Mouse (Mus musculus) kidney, embryonic 14.5 days (tissue): ENCODE data around the gene Npat. TPM values are rescaled to one million over a fixed set of nuclear protein-coding genes. Genes with fewer than 3 reads are reported as not detected.

Experiments
- ATAC-seq: fragments of 200-750 bp; cut with Nextera tagmentation; 2 replicates; pipeline ENCODE4 v1.8.0; 2017; ENCODE audit warnings: moderate number of reproducible peaks, mild to moderate bottlenecking, moderate TSS enrichment, moderate library complexity; ENCODE audit not compliant: low FRiP score, low TSS enrichment
- H3K27ac ChIP-seq: fragments of 300-500 bp; sonication (generic); 2 replicates; pipeline ENCODE4 v1.5.1; 2014; ENCODE audit warnings: low read depth, mild to moderate bottlenecking, low read length, moderate library complexity, mixed read lengths
- H3K27me3 ChIP-seq: fragments of 300-500 bp; sonication (generic); 2 replicates; pipeline ENCODE4 v1.6.1; 2014; ENCODE audit warnings: mild to moderate bottlenecking, low read length; ENCODE audit not compliant: control insufficient read depth, insufficient read depth
- H3K36me3 ChIP-seq: fragments of 300-500 bp; sonication (generic); 2 replicates; pipeline ENCODE4 v1.6.1; 2014; ENCODE audit warnings: low read length, mixed read lengths; ENCODE audit not compliant: control insufficient read depth, insufficient read depth
- H3K4me1 ChIP-seq: fragments of 300-500 bp; sonication (generic); 2 replicates; pipeline ENCODE4 v1.6.1; 2014; ENCODE audit warnings: low read length, mixed read lengths; ENCODE audit not compliant: control insufficient read depth, insufficient read depth
- H3K4me2 ChIP-seq: fragments of 300-500 bp; sonication (generic); replicated peaks from 2 replicates; pipeline ENCODE4 v1.6.1; 2014; ENCODE audit warnings: low read depth, mild to moderate bottlenecking, low read length
- H3K4me3 ChIP-seq: fragments of 300-500 bp; sonication (generic); 2 replicates; pipeline ENCODE4 v1.5.1; 2014; ENCODE audit warnings: mild to moderate bottlenecking, low read length
- H3K9ac ChIP-seq: fragments of 300-500 bp; sonication (generic); 2 replicates; pipeline ENCODE4 v1.6.1; 2014; ENCODE audit warnings: low read depth, mild to moderate bottlenecking, low read length, moderate library complexity
- H3K9me3 ChIP-seq: fragments of 300-500 bp; sonication (generic); 2 replicates; pipeline ENCODE4 v1.6.1; 2016; ENCODE audit warnings: low read length; ENCODE audit not compliant: control insufficient read depth
- WGBS: fragments of 180-500 bp; shearing (Covaris S2); extraction: QIAGEN DNeasy Blood & Tissue Kit; methylation state at CpG from one replicate; pipeline ENCODE4 v1.1.7; 2014; 5-methylcytosine and 5-hydroxymethylcytosine counted together
- polyA plus RNA-seq: library from polyadenylated mRNA; unstranded; fragments of >200 nt; fragmentation: Nextera tagmentation; extraction: Ambion mirVana; gene quantifications from 2 replicates; pipeline ENCODE4 v1.2.1, GENCODE M21; 2014

Npat gene
- polyA plus RNA-seq, 1 experiment from 2014 or later: 25.3 TPM

DNA sequence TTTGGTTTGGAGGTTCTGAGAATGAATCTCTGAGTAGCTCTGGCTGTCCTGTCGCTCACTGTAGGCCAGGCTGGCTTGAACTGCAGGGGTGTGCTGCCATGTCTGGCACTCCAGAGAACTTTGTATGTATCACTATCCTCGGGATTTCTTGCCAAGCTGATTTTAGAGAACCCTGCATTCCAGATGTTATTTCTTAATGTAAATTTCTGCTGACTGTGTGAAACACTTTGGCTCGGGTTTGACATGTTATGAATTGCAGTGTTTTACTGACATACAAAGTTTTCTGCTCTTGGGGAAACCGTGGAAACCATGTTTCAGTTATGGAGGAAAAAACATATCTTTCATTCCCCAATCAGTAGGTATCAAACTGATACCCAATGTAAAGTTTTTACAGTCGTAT is 38.9 kb downstream of the Npat start:
- H3K4me2 ChIP-seq: no peak overlapping the region
- H3K9me3 ChIP-seq: no peaks in the 10 kb centered on the region
- H3K27ac ChIP-seq: no peak overlapping the region
- H3K4me3 ChIP-seq: no peak overlapping the region
- H3K9ac ChIP-seq: no peak overlapping the region
- peaks cover 54% of the 10 kb centered on the region for H3K36me3 ChIP-seq
- ATAC-seq: no peak
- H3K4me1 ChIP-seq: no peaks in the 10 kb centered on the region
- no peaks in the 10 kb centered on the region for H3K27me3 ChIP-seq
- WGBS: 87% methylated on average over 5 of the region's 5 CpGs

- no peak overlapping the region for H3K27ac ChIP-seq
- no peak overlapping the region for H3K4me3 ChIP-seq
- no peaks in the 10 kb centered on the region for H3K9me3 ChIP-seq
- H3K4me1 ChIP-seq: no peaks in the 10 kb centered on the region
- peaks cover 51% of the 10 kb centered on the region for H3K36me3 ChIP-seq
- H3K4me2 ChIP-seq: no peak overlapping the region
- no peaks in the 10 kb centered on the region for H3K27me3 ChIP-seq
- ATAC-seq: no peak
- 84% methylated on average over 4 of the region's 4 CpGs for WGBS
- H3K9ac ChIP-seq: no peak overlapping the region
Measured at GRCm38 (mm10) chr9:53581870-53582269, 45.0 kb downstream of the Npat start.

DNA sequence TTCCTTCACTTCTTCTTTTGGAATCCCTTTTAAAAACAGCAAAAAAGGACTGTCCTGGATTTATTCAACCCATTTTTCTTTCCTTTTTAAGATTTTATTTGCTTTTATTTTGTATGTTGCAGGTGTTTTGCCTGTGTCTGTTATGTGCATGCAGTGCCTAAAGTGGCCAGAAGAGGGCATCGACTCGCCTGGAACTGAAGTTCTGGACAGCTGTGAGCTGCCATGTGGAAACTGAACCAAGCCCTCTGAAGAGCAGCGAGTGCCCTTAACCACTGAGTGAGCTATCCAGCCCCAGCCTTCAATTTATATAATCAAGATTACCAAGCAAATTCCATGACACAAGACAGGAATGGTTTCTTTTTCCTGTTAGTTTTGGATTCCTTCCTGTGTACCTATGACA is 57.9 kb downstream of the Npat start:
- 13% methylated on average over 3 of the region's 3 CpGs for whole genome bisulfite sequencing
- ATAC-seq: peak; percentile 65; the same call in 1 of the 2 replicates
- H3K9ac ChIP-seq: no peak overlapping the region
- H3K27ac ChIP-seq: no peak overlapping the region
- no peak overlapping the region for H3K4me2 ChIP-seq
- peaks cover 23% of the 10 kb centered on the region for H3K36me3 ChIP-seq
- H3K4me3 ChIP-seq: no peak overlapping the region
- no peaks in the 10 kb centered on the region for H3K9me3 ChIP-seq
- H3K4me1 ChIP-seq: no peaks in the 10 kb centered on the region
- H3K27me3 ChIP-seq: no peaks in the 10 kb centered on the region

DNA sequence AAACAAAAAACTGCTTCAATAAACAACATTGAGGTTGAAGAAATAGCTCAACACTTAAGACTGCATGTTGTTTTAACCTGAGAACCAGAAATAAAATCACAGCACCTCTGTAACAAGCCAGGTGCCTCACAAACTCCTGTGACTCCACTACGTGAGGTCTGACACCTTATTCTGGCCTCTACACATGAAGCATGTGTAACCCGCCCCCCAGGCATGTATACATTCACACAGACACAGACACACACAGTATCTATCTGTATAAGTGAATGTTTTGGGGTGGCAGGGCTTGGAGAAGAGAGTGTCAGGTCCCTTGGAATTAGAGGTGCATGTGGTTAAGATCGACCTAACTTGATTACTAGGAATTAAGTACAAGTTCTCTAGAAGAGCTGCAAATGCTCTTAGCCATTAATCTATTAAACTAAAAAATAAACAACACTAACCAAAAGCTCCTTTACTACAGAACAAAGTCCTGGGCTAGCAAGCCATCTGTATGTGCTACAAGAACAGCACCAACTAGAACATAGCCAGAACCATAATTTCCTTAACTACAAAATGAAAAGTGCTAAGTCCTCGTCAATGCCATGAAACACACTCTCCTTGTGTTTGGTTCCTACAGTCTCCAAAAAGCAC is 60.2 kb downstream of the Npat start:
- 92% methylated on average over 4 of the region's 4 CpGs for WGBS

DNA sequence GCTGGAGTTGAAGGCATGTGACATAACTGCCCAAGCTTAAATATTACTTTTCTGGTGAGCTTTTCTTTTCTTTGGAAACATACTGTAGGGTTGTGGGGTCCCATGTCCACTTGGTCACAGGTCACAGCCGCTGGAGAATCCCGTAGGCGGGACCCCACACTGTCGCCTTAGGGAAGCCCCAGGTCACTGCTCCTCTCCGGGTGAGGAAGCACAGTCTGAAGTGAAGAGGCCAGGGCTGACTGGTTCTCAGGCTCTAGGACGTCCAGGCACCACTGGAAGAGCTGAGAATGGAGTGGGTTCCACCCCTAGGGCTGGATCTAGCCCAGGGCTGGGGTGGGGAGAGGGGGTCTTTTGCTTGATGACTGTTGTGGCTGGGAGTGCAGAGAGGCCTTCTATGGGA is 61.8 kb downstream of the Npat start:
- H3K36me3 ChIP-seq: peaks cover 9% of the 10 kb centered on the region
- H3K27me3 ChIP-seq: no peaks in the 10 kb centered on the region
- 51% methylated on average over 6 of the region's 6 CpGs for WGBS
- H3K4me2 ChIP-seq: no peak overlapping the region
- H3K9me3 ChIP-seq: no peaks in the 10 kb centered on the region
- no peak overlapping the region for H3K27ac ChIP-seq
- H3K4me1 ChIP-seq: no peaks in the 10 kb centered on the region
- ATAC-seq: peak; percentile 71
- H3K9ac ChIP-seq: no peak overlapping the region
- H3K4me3 ChIP-seq: no peak overlapping the region

More for the DNA sequence above, 60.2 kb downstream of the Npat start:
- no peak overlapping the region for H3K4me3 ChIP-seq
- H3K9ac ChIP-seq: no peak overlapping the region
- no peak for ATAC-seq
- no peak overlapping the region; the same call in 1 of the 2 replicates for H3K27ac ChIP-seq
- no peaks in the 10 kb centered on the region for H3K4me1 ChIP-seq
- no peaks in the 10 kb centered on the region for H3K9me3 ChIP-seq
- no peak overlapping the region for H3K4me2 ChIP-seq
- H3K36me3 ChIP-seq: peaks cover 17% of the 10 kb centered on the region
- H3K27me3 ChIP-seq: no peaks in the 10 kb centered on the region

GRCm38 (mm10) chr9:53601541-53601940 is 64.7 kb downstream of the Npat start:
- H3K4me3 ChIP-seq: no peak overlapping the region
- H3K36me3 ChIP-seq: no peaks in the 10 kb centered on the region
- H3K27ac ChIP-seq: no peak overlapping the region
- no peak for ATAC-seq
- WGBS: 91% methylated on average over 2 of the region's 2 CpGs
- H3K27me3 ChIP-seq: no peaks in the 10 kb centered on the region
- H3K9me3 ChIP-seq: no peaks in the 10 kb centered on the region
- H3K9ac ChIP-seq: no peak overlapping the region
- H3K4me2 ChIP-seq: no peak overlapping the region
- H3K4me1 ChIP-seq: no peaks in the 10 kb centered on the region

GRCm38 (mm10) chr9:53603384-53603783 is 66.5 kb downstream of the Npat start:
- Histone ChIP-seq H3K27me3 (no peaks in the 10 kb centered on the region), H3K9me3 (no peaks in the 10 kb centered on the region), H3K36me3 (no peaks in the 10 kb centered on the region), H3K4me2 (no peak overlapping the region), H3K9ac (no peak overlapping the region), H3K4me1 (no peaks in the 10 kb centered on the region), H3K27ac (no peak overlapping the region), H3K4me3 (no peak overlapping the region)
- ATAC-seq: no peak
- 92% methylated on average over 1 of the region's 1 CpGs for WGBS

- no peaks in the 10 kb centered on the region for H3K4me1 ChIP-seq
- H3K4me2 ChIP-seq: no peak overlapping the region
- H3K9ac ChIP-seq: no peak overlapping the region
- H3K27me3 ChIP-seq: no peaks in the 10 kb centered on the region
- H3K36me3 ChIP-seq: no peaks in the 10 kb centered on the region
- H3K9me3 ChIP-seq: no peaks in the 10 kb centered on the region
- no peak overlapping the region for H3K4me3 ChIP-seq
- ATAC-seq: no peak
- H3K27ac ChIP-seq: no peak overlapping the region
- WGBS: 84% methylated on average over 3 of the region's 3 CpGs
Measured at GRCm38 (mm10) chr9:53603849-53604248, 67.0 kb downstream of the Npat start.

GRCm38 (mm10) chr9:53604954-53605353 is 68.1 kb downstream of the Npat start:
- no peak overlapping the region for H3K27ac ChIP-seq
- H3K27me3 ChIP-seq: no peaks in the 10 kb centered on the region
- H3K4me2 ChIP-seq: no peak overlapping the region
- no peak overlapping the region for H3K4me3 ChIP-seq
- no peaks in the 10 kb centered on the region for H3K4me1 ChIP-seq
- H3K9ac ChIP-seq: no peak overlapping the region
- no peaks in the 10 kb centered on the region for H3K36me3 ChIP-seq
- no peaks in the 10 kb centered on the region for H3K9me3 ChIP-seq
- WGBS: 92% methylated on average over 5 of the region's 5 CpGs
- ATAC-seq: no peak
